Mouse (Mus musculus): ENCODE results near the gene Tmem240.
"Not testable (repeated sequence)": the region's sequence is repeated elsewhere in the genome, so short reads cannot be mapped to it uniquely, and the experiment has no call there.

Gene Tmem240

GRCm38 (mm10) chr4:155770626-155771025, 36.0 kb downstream of the Tmem240 start:
- in situ Hi-C loops (cut with MboI, MseI), result no loop called here

GRCm38 (mm10) chr4:155771706-155772105, 37.1 kb downstream of the Tmem240 start:
- in situ Hi-C loops (cut with MboI, MseI), result no loop called here

- in situ Hi-C loops (cut with MboI, MseI), result no loop called here
Measured at GRCm38 (mm10) chr4:155772786-155773185, 38.2 kb downstream of the Tmem240 start.

- in situ Hi-C loops (cut with MboI, MseI), result no loop called here
Measured at GRCm38 (mm10) chr4:155773335-155774078, 38.9 kb downstream of the Tmem240 start.

- in situ Hi-C loops (cut with MboI, MseI), result no loop called here
Measured at GRCm38 (mm10) chr4:155774280-155774754, 39.7 kb downstream of the Tmem240 start, which contains the start of gene Vwa1. TSS of gene Vwa1 (minus strand) at chr4:155774698.

- in situ Hi-C loops (cut with MboI, MseI), result no loop called here
Measured at GRCm38 (mm10) chr4:155774971-155775740, 40.6 kb downstream of the Tmem240 start.

- in situ Hi-C loops (cut with MboI, MseI), result no loop called here
Measured at GRCm38 (mm10) chr4:155775855-155776254, 41.3 kb downstream of the Tmem240 start.

GRCm38 (mm10) chr4:155776704-155777335, 42.2 kb downstream of the Tmem240 start:
- in situ Hi-C loops (cut with MboI, MseI), result no loop called here

- in situ Hi-C loops (cut with MboI, MseI), result no loop called here
Measured at GRCm38 (mm10) chr4:155777816-155778215, 43.2 kb downstream of the Tmem240 start.

GRCm38 (mm10) chr4:155779498-155779897, 44.9 kb downstream of the Tmem240 start:
- in situ Hi-C loops (cut with MboI, MseI), result no loop called here

GRCm38 (mm10) chr4:155780895-155781294, 46.3 kb downstream of the Tmem240 start:
- in situ Hi-C loops (cut with MboI, MseI), result no loop called here

- in situ Hi-C loops (cut with MboI, MseI), result no loop called here
Measured at GRCm38 (mm10) chr4:155783486-155784080, 49.0 kb downstream of the Tmem240 start.

GRCm38 (mm10) chr4:155784081-155784701, 49.6 kb downstream of the Tmem240 start:
- in situ Hi-C loops (cut with MboI, MseI), result no loop called here

GRCm38 (mm10) chr4:155785246-155785645, 50.6 kb downstream of the Tmem240 start:
- in situ Hi-C loops (cut with MboI, MseI), result no loop called here

- in situ Hi-C loops (cut with MboI, MseI), result no loop called here
Measured at GRCm38 (mm10) chr4:155785819-155786218, 51.2 kb downstream of the Tmem240 start, which contains the start of gene Tmem88b. TSS of gene Tmem88b (minus strand) at chr4:155785874.

GRCm38 (mm10) chr4:155788300-155788699, 53.7 kb downstream of the Tmem240 start:
- in situ Hi-C loops (cut with MboI, MseI), result no loop called here

- in situ Hi-C loops (cut with MboI, MseI), result not testable (repeated sequence)
Measured at GRCm38 (mm10) chr4:155788833-155789232, 54.2 kb downstream of the Tmem240 start.

GRCm38 (mm10) chr4:155790021-155790489, 55.5 kb downstream of the Tmem240 start, which contains the start of gene Ankrd65:
TSS of gene Ankrd65 (plus strand) at chr4:155790439.
- in situ Hi-C loops (cut with MboI, MseI), result no loop called here
